Mouse (Mus musculus) Patski (cell line): ENCODE measurements around the gene Ehd2. TPM values are rescaled to one million over a fixed set of nuclear protein-coding genes. Genes with fewer than 3 reads are reported as not detected.

Experiments
- ATAC-seq: fragments of 100-300 bp; one replicate; pipeline ENCODE4 v1.8.0; 2021
- CTCF ChIA-PET: fragments of 350-600 bp; sonication (Branson Sonifier 250); formaldehyde crosslinking; loops from one replicate; lab custom pipeline; 2022; ENCODE audit warnings: inconsistent platforms; lab: Charles Lee
- POLR2A ChIA-PET: fragments of 350-600 bp; sonication (Branson Sonifier 250); formaldehyde crosslinking; loops from one replicate; lab custom pipeline; 2022; ENCODE audit warnings: antibody characterized with exemption, inconsistent platforms; lab: Charles Lee
- DNase-seq: peaks from one replicate; pipeline ENCODE4 v3.0.0-alpha.2; 2011; ENCODE audit warnings: low read depth, low spot score
- H3K27me3 ChIP-seq: fragments of 371-371 bp; one replicate; pipeline ENCODE4 v1.5.1; 2021
- CTCF ChIP-seq: fragments of 100-300 bp; IDR thresholded peaks from one replicate; pipeline ENCODE4 v1.5.1; 2021
- in situ Hi-C: fragments of 300-500 bp; cut with MboI; formaldehyde crosslinking; loops from 3 replicates; pipeline ENCODE4 v1.11.1; 2018; ENCODE audit warnings: low pct_unique_long_range_greater_than_20kb, mixed read lengths
- polyA plus RNA-seq: library from polyadenylated mRNA; unstranded; gene quantifications from one replicate; pipeline ENCODE4 v1.2.3, GENCODE M21; 2021

Ehd2 gene
- polyA plus RNA-seq, 1 experiment from 2014 or later = 63.0 TPM

DNA sequence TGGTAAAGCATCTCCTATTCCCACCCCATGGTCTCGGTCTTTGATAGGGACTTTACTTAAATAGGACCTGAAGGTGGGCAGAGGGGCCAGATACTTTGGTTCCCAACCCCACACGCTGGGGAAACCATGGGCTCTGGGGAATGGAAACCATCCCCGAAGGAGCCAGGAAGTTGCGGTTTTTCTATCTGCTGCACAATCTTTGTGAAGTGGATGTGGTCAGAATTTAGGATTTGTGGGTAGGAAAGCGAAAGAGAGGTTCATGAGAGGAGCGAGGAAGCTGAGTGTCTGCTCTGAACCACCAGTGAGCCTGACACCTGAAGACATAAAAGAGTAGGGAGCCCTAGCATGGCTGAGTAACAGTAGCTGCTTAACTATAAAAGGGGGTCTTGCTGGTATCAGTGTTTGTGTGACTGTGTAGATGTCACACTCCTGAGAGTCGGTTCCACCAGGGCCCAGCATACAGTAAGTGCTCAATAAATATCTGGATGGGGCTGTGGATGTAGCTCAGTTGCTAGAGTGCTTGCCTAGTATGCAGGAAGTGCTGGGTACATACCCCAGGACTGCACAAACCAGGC lies 18.1 kb downstream of the Ehd2 start:
- POLR2A ChIA-PET = interaction anchor here (0.8 to 1.7 kb wide), 2 partner anchors 11 to 16 kb away, joined by 3 to 6 read pairs; no protein-coding TSS in a partner anchor
- no peak for ATAC-seq

DNA sequence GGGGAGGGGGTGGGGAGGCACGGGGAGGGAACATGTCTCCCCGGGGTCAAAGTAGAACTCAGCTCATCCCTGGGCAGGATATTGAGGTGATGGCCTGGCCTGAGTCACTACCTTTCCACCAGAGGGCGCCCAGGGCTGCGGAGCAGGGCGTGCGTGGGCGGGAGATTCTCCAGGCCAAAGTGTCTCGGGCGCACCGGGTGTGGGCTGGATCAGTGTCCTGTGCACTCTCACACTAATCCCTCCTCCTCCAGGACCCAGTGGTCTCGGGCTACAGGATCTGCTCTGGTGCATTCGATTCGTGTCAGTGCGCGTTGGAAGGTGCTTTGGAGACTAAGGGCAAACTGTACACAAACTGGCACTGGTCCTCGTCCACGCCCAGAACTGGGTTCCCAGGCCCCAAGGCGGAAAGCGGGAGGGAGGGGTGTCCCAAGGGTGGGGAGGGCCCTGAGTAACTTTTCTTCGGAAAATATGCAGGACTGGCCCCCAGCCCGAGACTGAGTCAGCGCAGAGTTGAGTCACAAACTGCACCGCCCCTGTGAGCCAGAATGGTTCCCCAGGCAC lies 18.9 kb downstream of the Ehd2 start:
- no peak for TF ChIP-seq CTCF
- ATAC-seq (peak; percentile 87), DNase-seq (peak; percentile 91)
- H3K27me3 ChIP-seq = no peaks in the 10 kb centered on the region
- in situ Hi-C loops = no loop called here
- ChIA-PET POLR2A (interaction anchor here (0.5 to 1.7 kb wide), 4 partner anchors 12 to 27 kb away, joined by 3 to 9 read pairs (median 4); partner anchors contain the start of gene Ehd2), CTCF (interaction anchor here (0.9 to 4.9 kb wide), 11 partner anchors 10 to 359 kb away, joined by 3 to 51 read pairs (median 5); partner anchors contain the start of gene Ehd2)

More for the DNA sequence above, 18.1 kb downstream of the Ehd2 start:
- CTCF ChIA-PET = interaction anchor here (1.3 to 4.9 kb wide), 7 partner anchors 9 to 34 kb away, joined by 4 to 51 read pairs (median 9); partner anchors contain the start of gene Ehd2
- in situ Hi-C loops = no loop called here
- DNase-seq = no peak
- H3K27me3 ChIP-seq = no peaks in the 10 kb centered on the region
- TF ChIP-seq CTCF = no peak

DNA sequence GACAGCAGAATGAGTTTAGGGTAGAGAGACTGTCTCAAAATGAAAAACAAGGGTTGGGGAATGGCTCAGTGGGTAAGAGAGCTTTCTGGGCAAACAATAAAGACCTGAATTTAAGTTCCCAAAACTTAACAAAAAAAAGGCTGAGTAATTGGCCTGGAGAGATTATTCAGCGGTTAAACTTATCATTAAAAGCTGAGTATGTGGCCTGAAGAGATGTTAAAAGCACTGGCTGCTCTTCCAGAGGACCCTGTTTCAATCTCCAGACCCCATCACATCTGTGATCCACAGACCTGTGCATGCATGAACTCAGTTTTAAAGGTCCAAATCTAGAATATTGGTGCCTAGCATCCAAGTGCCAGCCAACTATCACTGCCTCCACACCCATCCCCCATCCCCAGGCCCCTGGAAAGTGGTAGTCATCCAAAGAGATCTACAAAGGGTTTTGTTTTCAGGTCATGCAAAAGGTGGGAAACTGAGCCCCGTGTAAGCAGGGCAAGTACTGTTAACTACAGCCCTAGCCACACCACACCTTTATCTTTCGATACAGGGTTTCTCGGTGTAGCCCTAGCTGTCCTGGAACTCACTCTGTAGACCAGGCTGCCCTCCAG lies 19.6 kb downstream of the Ehd2 start:
- ChIA-PET POLR2A (interaction anchor here (0.5 to 1.7 kb wide), 4 partner anchors 13 to 27 kb away, joined by 3 to 9 read pairs (median 4); partner anchors contain the start of gene Ehd2), CTCF (interaction anchor here (0.9 to 4.9 kb wide), 10 partner anchors 13 to 359 kb away, joined by 3 to 51 read pairs (median 6); partner anchors contain the start of gene Ehd2)
- ATAC-seq = peak; percentile 1

DNA sequence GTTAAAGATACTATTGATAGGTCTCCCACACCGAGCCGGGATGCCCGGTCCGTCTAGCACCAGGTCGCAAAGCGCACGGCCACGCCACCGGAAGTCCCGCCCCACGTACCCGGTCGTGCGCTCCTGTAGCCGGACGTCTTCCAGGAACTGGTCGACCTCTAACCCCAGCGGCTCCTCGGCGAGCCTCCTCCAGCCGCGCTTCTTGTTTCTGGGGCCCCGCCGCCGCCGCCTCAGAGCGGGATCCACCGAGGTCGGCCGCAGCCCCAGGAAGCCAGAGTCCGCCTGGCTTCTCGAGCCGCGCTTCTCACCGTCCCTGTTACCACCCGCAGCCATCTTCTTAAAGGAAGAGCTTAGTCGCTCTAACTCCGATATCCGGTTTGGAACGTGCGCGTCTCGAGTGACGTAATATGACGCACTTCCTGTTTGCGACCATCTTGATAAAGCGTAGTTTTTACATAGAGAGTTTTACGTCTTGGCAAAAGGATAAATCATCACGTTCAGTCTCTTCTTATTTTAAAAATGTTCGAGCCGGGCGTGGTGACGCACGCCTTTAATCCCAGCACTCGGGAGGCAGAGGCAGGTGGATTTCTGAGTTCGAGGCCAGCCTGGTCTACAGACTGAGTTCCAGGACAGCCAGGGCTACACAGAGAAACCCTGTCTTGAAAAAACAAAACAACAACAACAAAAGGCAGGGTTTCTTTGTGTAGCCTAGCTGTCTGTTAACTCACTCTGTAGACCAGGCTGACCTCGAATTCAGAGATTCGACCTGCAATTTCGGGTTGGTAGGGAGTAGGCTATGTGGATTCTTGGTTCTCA lies 21.4 kb downstream of the Ehd2 start, which contains the start of gene Nop53:
Gene Nop53 (minus strand): TSS at position 354 of the 816 bp plus-strand sequence.
- ChIA-PET CTCF (interaction anchor here (1.0 to 1.3 kb wide), 3 partner anchors 10 to 29 kb away, joined by 3 to 6 read pairs (median 3); partner anchors contain the start of gene Ehd2), POLR2A (interaction anchor here (1.1 to 1.8 kb wide), 2 partner anchors 16 to 20 kb away, joined by 3 to 6 read pairs; no protein-coding TSS in a partner anchor)
- peak; percentile 81 for DNase-seq
- no peaks in the 10 kb centered on the region for H3K27me3 ChIP-seq
- TF ChIP-seq CTCF = no peak
- peak; percentile 51 for ATAC-seq
- in situ Hi-C loops = no loop called here

More for the DNA sequence above, 19.6 kb downstream of the Ehd2 start:
- in situ Hi-C loops = no loop called here
- no peak for TF ChIP-seq CTCF
- no peak for DNase-seq
- no peaks in the 10 kb centered on the region for H3K27me3 ChIP-seq

DNA sequence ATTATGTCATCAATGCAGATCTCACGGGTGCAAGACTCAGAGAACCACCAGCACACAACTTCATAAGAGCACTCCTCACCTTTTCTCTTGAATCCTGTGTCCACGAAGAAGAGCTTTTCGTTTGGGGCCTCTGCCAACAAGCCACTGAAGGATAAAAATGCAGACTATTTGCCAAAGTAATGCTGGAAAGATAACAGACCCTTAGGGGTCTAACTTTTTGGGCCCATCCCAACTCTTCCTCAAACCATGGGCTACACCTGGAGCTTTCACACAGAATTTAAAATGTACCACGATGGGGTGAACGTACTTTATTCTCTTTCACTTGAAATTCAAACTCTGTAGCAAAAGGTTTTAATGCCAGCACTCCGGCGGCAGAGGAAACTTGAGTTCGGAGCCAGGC lies 22.2 kb downstream of the Ehd2 start:
- ChIA-PET CTCF (interaction anchor here (1.0 to 1.7 kb wide), 3 partner anchors 9 to 22 kb away, joined by 3 to 6 read pairs (median 4); partner anchors contain the start of gene Ehd2), POLR2A (interaction anchor here (1.1 to 1.8 kb wide), 2 partner anchors 16 to 20 kb away, joined by 3 to 6 read pairs; no protein-coding TSS in a partner anchor)
- no peak for ATAC-seq
- in situ Hi-C loops = no loop called here
- no peaks in the 10 kb centered on the region for H3K27me3 ChIP-seq
- DNase-seq = no peak
- no peak for TF ChIP-seq CTCF

DNA sequence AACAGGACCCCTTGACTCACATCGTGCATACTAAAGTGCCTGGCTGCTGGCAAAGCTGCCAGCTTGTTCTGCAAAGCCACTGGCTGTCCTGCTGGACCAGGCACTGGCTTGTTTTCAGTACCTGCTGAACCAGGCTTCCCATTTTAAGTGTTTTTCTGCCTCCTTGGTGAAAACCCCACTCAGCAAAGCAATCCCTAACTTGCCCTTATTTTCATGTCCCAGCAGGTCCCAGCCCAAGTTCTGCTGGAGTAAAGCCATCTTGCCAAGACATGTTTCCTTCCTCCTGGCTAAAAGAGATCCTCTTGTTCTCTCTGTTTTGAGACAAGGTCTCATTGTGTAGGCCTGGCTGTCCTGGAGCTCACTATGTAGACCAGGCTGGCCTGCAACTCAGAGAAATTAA lies 23.1 kb downstream of the Ehd2 start:
- no peak for ATAC-seq
- DNase-seq = no peak
- TF ChIP-seq CTCF = no peak
- no peaks in the 10 kb centered on the region for H3K27me3 ChIP-seq
- POLR2A ChIA-PET = interaction anchor here (0.6 to 1.8 kb wide), 2 partner anchors 21 to 75 kb away, joined by 3 to 6 read pairs; no protein-coding TSS in a partner anchor
- in situ Hi-C loops = no loop called here
- CTCF ChIA-PET = interaction anchor here (1.1 to 1.7 kb wide), 4 partner anchors 12 to 30 kb away, joined by 4 to 6 read pairs (median 4); no protein-coding TSS in a partner anchor

DNA sequence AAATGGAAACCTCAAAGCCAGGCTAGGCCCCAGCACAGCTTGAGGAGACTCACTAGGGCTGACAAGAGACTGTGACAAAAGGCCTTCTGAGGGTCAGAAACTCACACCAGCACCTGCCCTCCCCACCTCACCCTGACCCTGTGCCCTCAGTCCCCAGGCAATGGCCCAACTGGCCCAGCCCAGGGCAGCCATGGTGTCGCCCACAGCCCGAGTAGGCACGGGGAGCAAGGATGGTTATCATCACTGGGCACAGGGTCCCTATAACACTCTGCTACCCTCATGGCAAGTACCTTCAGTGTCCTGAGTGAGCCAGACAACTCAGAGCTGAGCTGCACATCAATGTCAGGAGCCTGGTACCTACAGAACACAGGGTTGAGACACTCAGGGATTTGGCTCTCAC lies 28.7 kb downstream of the Ehd2 start:
- no peak for TF ChIP-seq CTCF
- in situ Hi-C loops = no loop called here
- no peak for DNase-seq
- ATAC-seq = no peak
- no peaks in the 10 kb centered on the region for H3K27me3 ChIP-seq
- ChIA-PET POLR2A (interaction anchor here (0.5 kb wide), 1 partner anchor 36 kb away, joined by 5 read pairs; no protein-coding TSS in a partner anchor), CTCF (interaction anchor here (1.6 kb wide), 1 partner anchor 36 kb away, joined by 5 read pairs; no protein-coding TSS in a partner anchor)

DNA sequence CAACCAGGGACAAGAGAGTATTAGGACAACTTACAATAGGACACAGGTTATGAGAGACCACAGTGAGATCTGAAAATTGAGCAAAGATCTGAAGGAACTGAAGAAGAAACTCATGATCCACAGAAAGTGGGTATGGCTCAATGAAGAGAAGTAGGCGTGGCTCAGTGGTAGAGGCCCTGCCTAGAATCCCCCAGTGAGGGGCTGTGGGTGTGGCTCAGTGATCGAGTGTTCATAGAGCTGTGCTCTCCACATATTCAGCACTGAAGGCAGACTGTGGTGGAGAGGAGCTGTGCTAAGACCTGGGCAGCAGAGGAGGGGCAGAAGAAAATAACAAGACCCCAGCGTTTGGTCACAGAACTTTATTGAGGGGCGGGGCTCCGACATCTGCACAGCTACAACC lies 29.9 kb downstream of the Ehd2 start:
- DNase-seq (no peak), ATAC-seq (no peak)
- in situ Hi-C loops = no loop called here
- CTCF ChIA-PET = interaction anchor here (1.0 kb wide), 1 partner anchor 30 kb away, joined by 3 read pairs; no protein-coding TSS in a partner anchor
- no peaks in the 10 kb centered on the region for H3K27me3 ChIP-seq
- no peak for TF ChIP-seq CTCF
- POLR2A ChIA-PET = interaction anchor here (0.6 kb wide), 1 partner anchor 30 kb away, joined by 3 read pairs; the partner anchor contains the start of gene Ehd2
